Mouse (Mus musculus): ENCODE results near the gene Timm10. TPM values are rescaled to one million over a fixed set of nuclear protein-coding genes. Genes with fewer than 3 reads are reported as not detected.

The Timm10 gene
- polyA plus RNA-seq, 1 experiment from 2014 or later = 53.6 TPM

GRCm38 (mm10) chr2:84855732-84856131, 28.9 kb downstream of the Timm10 start:
- 67% methylated on average over 2 of the region's 2 CpGs for WGBS
- H3K27me3 ChIP-seq (ENCODE audit: control insufficient read depth, insufficient read depth, low read length) = no peaks in the 10 kb centered on the region
- no peak overlapping the region for H3K27ac ChIP-seq (replicated peaks; ENCODE audit: low read depth, low read length)
- no peak overlapping the region for H3K4me2 ChIP-seq (ENCODE audit: low read depth, severe bottlenecking)
- H3K9ac ChIP-seq (ENCODE audit: low read length) = no peak overlapping the region
- peaks cover 3% of the 10 kb centered on the region; the same call in 1 of the 2 replicates for H3K4me1 ChIP-seq (ENCODE audit: control insufficient read depth, insufficient read depth, low read length)
- DNase-seq (ENCODE audit: low spot score) (peak; percentile 52), ATAC-seq (ENCODE audit: insufficient number of reproducible peaks, low FRiP score, low TSS enrichment, low read depth) (peak; percentile 46; the same call in 1 of the 2 replicates)
- H3K9me3 ChIP-seq (ENCODE audit: control insufficient read depth, low read length) = no peaks in the 10 kb centered on the region
- H3K4me3 ChIP-seq (ENCODE audit: low read depth, low read length) = no peak overlapping the region
- peaks cover 14% of the 10 kb centered on the region for H3K36me3 ChIP-seq (ENCODE audit: control insufficient read depth, insufficient read depth, low read length)

GRCm38 (mm10) chr2:84858551-84858950, 31.8 kb downstream of the Timm10 start:
- no peak overlapping the region for H3K9ac ChIP-seq (ENCODE audit: low read length)
- no peaks in the 10 kb centered on the region for H3K27me3 ChIP-seq (ENCODE audit: control insufficient read depth, insufficient read depth, low read length)
- DNase-seq (ENCODE audit: low spot score) (no peak), ATAC-seq (ENCODE audit: insufficient number of reproducible peaks, low FRiP score, low TSS enrichment, low read depth) (no peak)
- no peaks in the 10 kb centered on the region for H3K4me1 ChIP-seq (ENCODE audit: control insufficient read depth, insufficient read depth, low read length)
- H3K27ac ChIP-seq (replicated peaks; ENCODE audit: low read depth, low read length) = no peak overlapping the region
- 83% methylated on average over 1 of the region's 1 CpGs for WGBS
- no peak overlapping the region for H3K4me3 ChIP-seq (ENCODE audit: low read depth, low read length)
- H3K36me3 ChIP-seq (ENCODE audit: control insufficient read depth, insufficient read depth, low read length) = peaks cover 23% of the 10 kb centered on the region
- no peaks in the 10 kb centered on the region for H3K9me3 ChIP-seq (ENCODE audit: control insufficient read depth, low read length)
- H3K4me2 ChIP-seq (ENCODE audit: low read depth, severe bottlenecking) = no peak overlapping the region

GRCm38 (mm10) chr2:84859991-84860780, 33.4 kb downstream of the Timm10 start:
- 89% methylated on average over 7 of the region's 7 CpGs for WGBS
- peaks cover 23% of the 10 kb centered on the region for H3K36me3 ChIP-seq (ENCODE audit: control insufficient read depth, insufficient read depth, low read length)
- no peak for DNase-seq (ENCODE audit: low spot score)
- H3K9ac ChIP-seq (ENCODE audit: low read length) = no peak overlapping the region
- H3K4me2 ChIP-seq (ENCODE audit: low read depth, severe bottlenecking) = no peak overlapping the region
- H3K27ac ChIP-seq (replicated peaks; ENCODE audit: low read depth, low read length) = no peak overlapping the region
- no peak for ATAC-seq (ENCODE audit: insufficient number of reproducible peaks, low FRiP score, low TSS enrichment, low read depth)
- H3K27me3 ChIP-seq (ENCODE audit: control insufficient read depth, insufficient read depth, low read length) = no peaks in the 10 kb centered on the region
- H3K4me1 ChIP-seq (ENCODE audit: control insufficient read depth, insufficient read depth, low read length) = no peaks in the 10 kb centered on the region
- H3K4me3 ChIP-seq (ENCODE audit: low read depth, low read length) = no peak overlapping the region
- no peaks in the 10 kb centered on the region for H3K9me3 ChIP-seq (ENCODE audit: control insufficient read depth, low read length)

- Histone ChIP-seq H3K4me1 (ENCODE audit: control insufficient read depth, insufficient read depth, low read length) (peaks cover 6% of the 10 kb centered on the region; the same call in 1 of the 2 replicates), H3K9me3 (ENCODE audit: control insufficient read depth, low read length) (no peaks in the 10 kb centered on the region), H3K4me3 (ENCODE audit: low read depth, low read length) (no peak overlapping the region), H3K9ac (ENCODE audit: low read length) (no peak overlapping the region), H3K36me3 (ENCODE audit: control insufficient read depth, insufficient read depth, low read length) (peaks cover 21% of the 10 kb centered on the region), H3K4me2 (ENCODE audit: low read depth, severe bottlenecking) (no peak overlapping the region), H3K27ac (replicated peaks; ENCODE audit: low read depth, low read length) (no peak overlapping the region), H3K27me3 (ENCODE audit: control insufficient read depth, insufficient read depth, low read length) (peaks cover 7% of the 10 kb centered on the region)
- WGBS = 86% methylated on average over 3 of the region's 3 CpGs
- ATAC-seq (ENCODE audit: insufficient number of reproducible peaks, low FRiP score, low TSS enrichment, low read depth) (no peak), DNase-seq (ENCODE audit: low spot score) (no peak)
These were observed 34.6 kb downstream of the Timm10 start for GRCm38 (mm10) chr2:84861430-84861829.

GRCm38 (mm10) chr2:84862231-84862630, 35.4 kb downstream of the Timm10 start:
- Histone ChIP-seq H3K9me3 (ENCODE audit: control insufficient read depth, low read length) (no peaks in the 10 kb centered on the region), H3K4me3 (ENCODE audit: low read depth, low read length) (no peak overlapping the region), H3K27me3 (ENCODE audit: control insufficient read depth, insufficient read depth, low read length) (peaks cover 15% of the 10 kb centered on the region), H3K36me3 (ENCODE audit: control insufficient read depth, insufficient read depth, low read length) (peaks cover 18% of the 10 kb centered on the region), H3K9ac (ENCODE audit: low read length) (no peak overlapping the region), H3K4me1 (ENCODE audit: control insufficient read depth, insufficient read depth, low read length) (peaks cover 6% of the 10 kb centered on the region; the same call in 1 of the 2 replicates), H3K27ac (replicated peaks; ENCODE audit: low read depth, low read length) (no peak overlapping the region), H3K4me2 (ENCODE audit: low read depth, severe bottlenecking) (no peak overlapping the region)
- WGBS = 80% methylated on average over 3 of the region's 3 CpGs
- DNase-seq (ENCODE audit: low spot score) (no peak), ATAC-seq (ENCODE audit: insufficient number of reproducible peaks, low FRiP score, low TSS enrichment, low read depth) (no peak)

GRCm38 (mm10) chr2:84865616-84866571, 39.1 kb downstream of the Timm10 start:
- peak; percentile 82 for DNase-seq (ENCODE audit: low spot score)
- Histone ChIP-seq H3K4me1 (ENCODE audit: control insufficient read depth, insufficient read depth, low read length) (peaks cover 6% of the 10 kb centered on the region; the same call in 1 of the 2 replicates), H3K36me3 (ENCODE audit: control insufficient read depth, insufficient read depth, low read length) (peaks cover 9% of the 10 kb centered on the region; the same call in 1 of the 2 replicates), H3K27ac (replicated peaks; ENCODE audit: low read depth, low read length) (no peak overlapping the region), H3K4me2 (ENCODE audit: low read depth, severe bottlenecking) (peak overlapping the region; percentile 61), H3K27me3 (ENCODE audit: control insufficient read depth, insufficient read depth, low read length) (peaks cover 36% of the 10 kb centered on the region), H3K9ac (ENCODE audit: low read length) (peak overlapping the region; percentile 24; the same call in 1 of the 2 replicates), H3K4me3 (ENCODE audit: low read depth, low read length) (peak overlapping the region; percentile 23), H3K9me3 (ENCODE audit: control insufficient read depth, low read length) (no peaks in the 10 kb centered on the region)
- WGBS = 1% methylated on average over 47 of the region's 47 CpGs
- peak; percentile 40 for ATAC-seq (ENCODE audit: insufficient number of reproducible peaks, low FRiP score, low TSS enrichment, low read depth)

- Histone ChIP-seq H3K4me2 (ENCODE audit: low read depth, severe bottlenecking) (no peak overlapping the region), H3K27ac (replicated peaks; ENCODE audit: low read depth, low read length) (no peak overlapping the region), H3K36me3 (ENCODE audit: control insufficient read depth, insufficient read depth, low read length) (no peaks in the 10 kb centered on the region), H3K9me3 (ENCODE audit: control insufficient read depth, low read length) (no peaks in the 10 kb centered on the region), H3K9ac (ENCODE audit: low read length) (no peak overlapping the region), H3K4me3 (ENCODE audit: low read depth, low read length) (no peak overlapping the region), H3K4me1 (ENCODE audit: control insufficient read depth, insufficient read depth, low read length) (peaks cover 10% of the 10 kb centered on the region), H3K27me3 (ENCODE audit: control insufficient read depth, insufficient read depth, low read length) (peaks cover 61% of the 10 kb centered on the region)
- WGBS = 12% methylated on average over 5 of the region's 5 CpGs
- ATAC-seq (ENCODE audit: insufficient number of reproducible peaks, low FRiP score, low TSS enrichment, low read depth) = no peak
- DNase-seq (ENCODE audit: low spot score) = peak; percentile 78
These were observed 41.7 kb downstream of the Timm10 start for GRCm38 (mm10) chr2:84868521-84868943.

GRCm38 (mm10) chr2:84868977-84869376, 42.2 kb downstream of the Timm10 start:
- H3K4me1 ChIP-seq (ENCODE audit: control insufficient read depth, insufficient read depth, low read length) = peaks cover 10% of the 10 kb centered on the region
- DNase-seq (ENCODE audit: low spot score) (no peak), ATAC-seq (ENCODE audit: insufficient number of reproducible peaks, low FRiP score, low TSS enrichment, low read depth) (no peak)
- no peak overlapping the region for H3K4me2 ChIP-seq (ENCODE audit: low read depth, severe bottlenecking)
- 71% methylated on average over 2 of the region's 2 CpGs for WGBS
- H3K9ac ChIP-seq (ENCODE audit: low read length) = no peak overlapping the region
- no peaks in the 10 kb centered on the region for H3K36me3 ChIP-seq (ENCODE audit: control insufficient read depth, insufficient read depth, low read length)
- no peak overlapping the region for H3K27ac ChIP-seq (replicated peaks; ENCODE audit: low read depth, low read length)
- H3K9me3 ChIP-seq (ENCODE audit: control insufficient read depth, low read length) = no peaks in the 10 kb centered on the region
- H3K27me3 ChIP-seq (ENCODE audit: control insufficient read depth, insufficient read depth, low read length) = peaks cover 66% of the 10 kb centered on the region
- no peak overlapping the region for H3K4me3 ChIP-seq (ENCODE audit: low read depth, low read length)
